Mouse (Mus musculus) heart, postnatal 4 days (tissue): Measurements from ENCODE around the gene Frg2f1. TPM values are rescaled to one million over a fixed set of nuclear protein-coding genes. Genes with fewer than 3 reads are reported as not detected.
"Not testable (repeated sequence)": the region's sequence is repeated elsewhere in the genome, so short reads cannot be mapped to it uniquely, and the experiment has no call there.

Source experiments
- DNase-seq: peaks from one replicate; pipeline ENCODE4 v3.0.0; 2021
- total RNA-seq, 2 experiments: library from RNA; stranded (reverse); gene quantifications; 2 replicates each; pipeline ENCODE4 v1.2.3; 2021

The Frg2f1 gene
- total RNA-seq, result 1 to 10 TPM; 7.1 to 7.5 TPM

DNA sequence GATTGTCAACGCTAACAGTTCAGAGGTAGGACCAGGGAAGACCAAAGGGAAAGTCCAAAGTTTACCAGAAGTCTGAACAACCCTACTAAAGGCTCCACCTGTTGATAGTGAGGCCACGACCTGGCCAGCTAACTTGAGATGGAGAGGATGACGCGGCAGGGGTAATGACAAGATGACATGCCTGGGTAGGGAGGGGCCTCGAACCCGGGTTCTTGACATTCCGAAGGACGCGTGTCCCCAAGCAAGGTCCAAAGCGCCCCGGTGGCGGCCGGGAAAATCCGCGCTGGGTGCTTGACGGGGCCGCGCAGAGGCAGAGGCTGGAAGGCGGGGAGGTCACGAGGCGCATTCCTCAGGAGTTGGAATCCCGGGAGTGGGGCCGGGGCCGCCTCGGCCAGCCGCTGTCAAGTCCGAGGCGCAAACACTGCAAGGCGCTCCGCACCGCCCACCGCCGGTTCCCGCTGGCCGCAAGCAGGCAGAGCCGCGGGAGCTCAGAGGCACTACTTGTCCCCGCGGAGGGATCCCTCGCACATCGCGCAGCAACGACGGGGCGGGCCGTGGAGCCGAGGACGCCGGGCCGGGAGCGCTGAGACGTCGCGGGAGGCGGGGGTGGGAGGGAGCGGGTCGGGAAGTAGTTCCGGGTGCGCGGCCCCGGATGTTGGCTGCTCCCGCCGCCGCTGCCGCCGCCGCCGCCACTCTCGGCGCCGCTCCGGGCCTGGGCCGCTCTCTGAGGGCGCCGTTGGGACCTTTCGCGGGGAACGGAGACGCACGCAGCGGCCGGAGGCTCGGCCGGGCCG, at the start of gene Frg2f1:
Gene Frg2f1 (minus strand): TSS at position 499 of the 794 bp plus-strand sequence.
- DNase-seq, result peak; percentile 97

- no peak for DNase-seq
These were observed 48.7 kb upstream of the Frg2f1 start for GRCm38 (mm10) chr4:119588037-119588436.

- DNase-seq, result no peak
These were observed 36.1 kb upstream of the Frg2f1 start for GRCm38 (mm10) chr4:119575459-119575858.

DNA sequence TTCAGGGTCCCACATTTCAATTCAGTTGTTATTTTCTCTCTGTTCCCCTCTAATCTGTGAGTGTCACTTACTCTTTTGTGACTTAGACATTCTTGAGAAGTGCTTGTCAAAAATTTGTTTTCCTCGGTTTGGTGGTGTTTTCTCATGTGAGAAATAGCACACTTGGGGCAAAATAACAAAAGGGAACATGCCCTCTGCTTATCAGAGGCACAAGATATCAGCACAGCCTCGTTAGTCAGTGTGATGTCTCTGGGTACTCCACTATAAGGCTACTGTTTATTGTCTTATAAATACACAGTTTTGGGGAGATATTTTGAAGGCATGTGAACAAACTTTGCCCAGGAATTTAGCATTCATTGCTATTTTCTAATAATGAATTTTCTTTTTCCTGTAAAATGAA, 35.2 kb upstream of the Frg2f1 start:
- DNase-seq, result no peak

GRCm38 (mm10) chr4:119572682-119573081, 33.4 kb upstream of the Frg2f1 start:
- DNase-seq, result no peak

- no peak for DNase-seq
These were observed 27.1 kb upstream of the Frg2f1 start for GRCm38 (mm10) chr4:119566322-119566835.

DNA sequence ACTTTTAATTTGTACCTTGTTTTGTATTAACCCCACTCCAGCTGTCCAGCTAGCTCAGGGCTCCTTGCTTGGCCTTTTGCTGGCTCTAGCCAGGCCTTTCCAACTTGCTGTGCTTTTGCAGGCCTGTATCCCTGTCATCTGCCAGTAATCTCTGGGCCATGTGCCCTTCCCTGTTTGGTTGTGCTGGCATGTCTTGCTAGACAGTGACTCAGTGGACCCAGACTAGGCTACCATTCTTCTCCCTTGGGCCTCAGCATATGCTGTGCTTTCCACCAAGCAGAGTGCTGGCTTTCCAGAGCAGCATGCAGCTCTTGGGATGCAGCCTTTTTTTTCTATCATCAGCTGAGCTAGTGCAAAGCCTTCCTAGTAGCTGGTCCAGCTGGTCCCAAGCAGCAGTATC, 23.8 kb upstream of the Frg2f1 start:
- no peak for DNase-seq

GRCm38 (mm10) chr4:119555466-119555865, 16.1 kb upstream of the Frg2f1 start:
- no peak for DNase-seq

DNA sequence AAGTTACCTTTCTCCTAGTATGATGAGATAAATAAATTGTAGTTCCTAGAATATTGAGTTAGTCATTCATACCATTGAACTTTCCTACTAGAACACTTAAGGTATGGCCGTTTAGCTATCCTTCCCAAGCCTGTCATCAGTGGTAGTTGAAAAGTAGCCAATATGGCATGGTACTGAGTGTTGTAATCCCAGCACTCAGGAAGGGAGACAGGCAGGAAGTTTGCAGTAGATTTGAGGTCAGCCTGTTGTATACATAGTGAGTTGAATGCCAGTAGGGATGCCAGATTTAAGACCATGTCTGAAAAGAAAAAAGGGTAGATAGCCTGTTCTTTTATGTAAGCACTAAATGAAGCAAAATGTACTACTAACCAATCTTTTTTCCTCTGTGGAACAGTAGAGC, 11.5 kb upstream of the Frg2f1 start:
- no peak for DNase-seq

GRCm38 (mm10) chr4:119540533-119540890, 1.2 kb upstream of the Frg2f1 start:
- DNase-seq, result no peak

DNA sequence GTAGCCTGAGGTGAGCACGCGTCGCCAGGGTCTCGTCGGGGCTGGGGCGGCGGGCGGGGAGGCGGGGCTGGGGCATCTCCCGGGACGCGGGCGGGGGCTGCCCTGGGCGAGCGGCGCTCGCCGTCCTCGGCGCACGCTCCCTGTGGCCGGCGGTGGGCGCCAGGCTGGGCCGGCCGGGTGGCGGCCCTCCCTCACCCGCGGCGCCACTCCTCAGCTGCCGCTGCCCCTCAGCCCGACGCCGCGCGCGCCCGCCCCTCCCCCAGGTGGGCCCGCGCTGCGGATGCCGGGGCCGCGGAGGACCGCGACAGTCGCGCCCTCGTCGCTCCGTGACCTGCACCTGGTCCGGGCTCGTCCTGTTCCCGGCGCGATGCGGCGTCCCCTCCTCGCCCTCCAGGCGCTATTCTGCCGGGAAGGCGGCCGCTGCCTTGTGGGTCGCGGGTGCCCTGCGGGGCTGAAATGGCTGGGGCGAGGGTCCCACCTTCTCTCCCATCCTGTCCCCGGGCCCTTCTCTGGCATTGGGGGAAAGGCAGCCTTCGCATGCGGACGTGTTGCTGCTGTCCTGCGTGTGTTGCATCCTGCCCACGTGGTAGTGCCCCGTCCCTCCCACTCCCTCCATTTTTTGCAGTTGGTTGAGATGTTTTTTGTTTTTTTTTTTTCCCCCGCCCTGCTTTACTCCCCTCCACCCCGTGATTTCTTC, 655 bp upstream of the Frg2f1 start:
- DNase-seq, result peak; percentile 54

- DNase-seq, result no peak
These were observed 1.9 kb downstream of the Frg2f1 start for GRCm38 (mm10) chr4:119537436-119537835.

DNA sequence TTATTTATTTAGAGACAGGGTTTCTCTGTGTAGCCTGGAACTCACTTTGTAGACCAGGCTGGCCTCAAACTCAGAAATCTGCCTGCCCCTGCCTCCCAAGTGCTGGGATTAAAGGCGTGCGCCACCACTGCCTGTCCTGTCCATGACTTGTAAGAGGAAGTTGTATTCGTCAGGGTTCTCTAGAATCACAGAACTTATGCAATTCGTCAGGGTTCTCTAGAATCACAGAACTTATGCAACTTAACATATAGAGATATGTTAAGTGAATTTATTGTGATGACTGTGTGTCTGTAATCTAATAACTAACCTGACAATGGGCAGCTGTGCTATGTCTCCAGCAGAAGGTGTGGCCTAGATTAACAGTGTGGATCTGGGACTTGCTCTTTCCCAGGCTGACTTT, 2.7 kb downstream of the Frg2f1 start, which contains the start of gene Foxj3:
Gene Foxj3 (plus strand): TSS at position 390 of the 400 bp plus-strand sequence.
- DNase-seq, result not testable (repeated sequence)

- no peak for DNase-seq
These were observed 4.2 kb downstream of the Frg2f1 start for GRCm38 (mm10) chr4:119535103-119535502.

DNA sequence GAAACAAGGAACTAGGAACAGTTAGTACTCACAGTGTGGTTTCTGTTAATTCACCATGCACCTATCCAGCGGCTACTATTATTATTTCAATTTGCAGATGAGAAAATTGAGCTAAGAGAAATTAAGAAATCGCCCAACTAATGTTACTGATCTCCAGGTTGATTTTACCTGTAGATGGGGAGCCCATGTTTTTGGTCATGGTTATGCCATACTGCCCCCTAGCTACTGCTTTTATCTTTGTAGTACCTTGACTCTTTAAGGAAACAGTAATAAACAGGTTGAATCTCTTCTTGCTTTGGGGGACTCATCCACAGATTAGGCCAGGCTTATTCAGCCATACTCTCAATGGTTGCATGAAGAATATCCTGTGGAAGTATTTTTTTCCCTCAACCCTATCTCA, 7.5 kb downstream of the Frg2f1 start:
- no peak for DNase-seq

DNA sequence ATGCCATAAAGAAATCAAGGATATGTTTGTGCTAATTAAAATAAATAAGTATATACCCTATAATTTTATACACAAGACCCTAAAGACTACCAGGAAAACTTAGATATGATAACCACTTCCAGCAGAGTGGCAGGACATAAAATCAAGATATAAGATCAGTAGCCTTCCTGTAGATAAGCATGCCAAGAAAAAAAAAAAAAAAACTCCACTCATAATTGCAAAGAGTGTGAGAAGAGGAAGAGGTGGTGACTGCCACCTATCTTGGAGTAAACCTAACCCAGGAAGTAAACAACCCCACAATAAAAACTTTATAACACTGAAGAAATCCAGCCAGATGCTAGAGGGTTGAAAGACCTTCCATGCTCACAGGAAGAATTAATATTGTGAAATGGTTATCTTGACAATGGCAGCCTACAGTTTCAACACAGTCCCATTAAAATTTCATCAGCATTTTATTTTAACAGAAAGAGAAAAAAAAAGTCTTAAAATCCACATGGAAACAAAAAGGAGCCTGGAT, 12.9 kb downstream of the Frg2f1 start:
- no peak for DNase-seq

- DNase-seq, result no peak
These were observed 14.9 kb downstream of the Frg2f1 start for GRCm38 (mm10) chr4:119524466-119524865.

- no peak for DNase-seq
These were observed 15.3 kb downstream of the Frg2f1 start for GRCm38 (mm10) chr4:119524010-119524409.

- DNase-seq, result no peak
These were observed 15.8 kb downstream of the Frg2f1 start for GRCm38 (mm10) chr4:119523575-119523974.

- DNase-seq, result peak; percentile 48
These were observed 26.6 kb downstream of the Frg2f1 start for GRCm38 (mm10) chr4:119512731-119513141.

GRCm38 (mm10) chr4:119511591-119511990, 27.7 kb downstream of the Frg2f1 start:
- no peak for DNase-seq

GRCm38 (mm10) chr4:119498319-119498848, 40.9 kb downstream of the Frg2f1 start:
- DNase-seq, result no peak

DNA sequence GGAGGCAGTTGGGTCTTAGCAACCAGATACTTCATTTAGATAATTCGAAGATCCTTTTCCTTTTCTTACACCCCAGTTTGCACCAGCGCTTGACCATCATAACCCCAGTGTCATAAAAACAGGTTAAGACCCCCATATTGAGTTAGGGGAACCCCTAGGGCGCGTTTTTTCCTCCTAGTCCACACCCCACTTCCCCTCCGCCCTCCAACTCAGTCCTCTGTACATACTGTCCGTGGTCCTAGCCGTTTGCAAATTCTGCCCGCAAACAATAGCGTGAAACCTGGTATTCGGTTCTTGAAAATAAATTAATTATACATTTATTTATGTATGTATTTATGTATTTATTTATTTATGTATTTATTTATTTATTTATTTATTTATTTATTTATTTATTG, 46.4 kb downstream of the Frg2f1 start:
- no peak for DNase-seq
